In the genomic region with DNA sequence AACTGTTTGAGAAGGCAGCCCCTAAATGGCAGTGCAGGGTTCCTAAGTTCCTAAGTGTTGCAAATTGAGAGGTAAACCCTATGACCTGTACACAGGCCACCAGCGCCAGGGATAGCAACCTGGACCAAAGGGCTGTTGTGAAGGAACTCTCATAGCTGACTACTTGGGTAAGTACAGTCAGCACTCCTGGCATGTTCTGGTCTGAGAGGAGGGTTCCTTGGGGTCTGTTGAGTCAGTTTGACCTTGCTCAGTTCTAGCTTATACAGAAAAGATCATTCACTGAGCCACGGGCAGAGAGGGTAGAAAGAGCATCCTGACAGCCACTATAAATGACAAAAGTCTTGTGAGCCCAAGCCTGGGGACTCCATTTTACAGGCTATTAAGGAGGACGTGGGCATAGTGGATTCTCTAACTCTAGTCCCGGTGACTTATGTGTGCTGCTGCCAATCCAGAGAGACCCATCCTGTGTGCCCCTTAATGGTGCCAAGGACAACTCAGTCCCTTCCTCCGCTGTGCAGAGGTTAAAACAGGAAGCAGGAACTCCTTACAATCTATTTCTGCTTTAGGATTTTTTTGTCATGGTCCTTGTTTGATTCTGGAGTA, we compare ENCODE assay signal across 13 mouse cellular contexts.
DNase-seq lines count a peak whose midpoint lies in the region; ATAC-seq lines count a peak whose summit lies in the region.
"Had no signal": no experiment of that assay in that cellular context is flagged by ENCODE, and none has a peak within 500 bp of the region (broad histone marks: within the 10 kb centered on the region; RNA-seq: fewer than 3 reads in every experiment).

No protein-coding gene starts in this region.

- 24% methylated on average over 5 of the region's 5 CpGs for WGBS in forebrain, embryonic 15.5 days
- 18% methylated on average over 5 of the region's 5 CpGs for WGBS in midbrain, embryonic 12.5 days
- 23% methylated on average over 5 of the region's 5 CpGs for WGBS in heart, embryonic 10.5 days

- peak overlapping the region; percentile 65 for H3K4me2 ChIP-seq in forebrain, embryonic 15.5 days (replicated peaks)
- H3K4me2 ChIP-seq in midbrain, embryonic 12.5 days (replicated peaks): peak overlapping the region; percentile 68
- H3K4me2 ChIP-seq: limb, embryonic 12.5 days; lung, embryonic 15.5 days had no signal

- H3K36me3 ChIP-seq in forebrain, embryonic 15.5 days: no peaks in the 10 kb centered on the region
- H3K36me3 ChIP-seq in midbrain, embryonic 12.5 days: no peaks in the 10 kb centered on the region
- H3K36me3 ChIP-seq in heart, embryonic 10.5 days: no peaks in the 10 kb centered on the region
- H3K36me3 ChIP-seq: limb, embryonic 12.5 days; lung, embryonic 15.5 days had no signal

- intact Hi-C loops in left cerebral cortex, postnatal 25 days (cut with DNase I): loop anchor here (10.0 kb wide), 3 partner anchors 1452 to 1768 kb away; a partner anchor contains a TSS

- no peaks in the 10 kb centered on the region for H3K27me3 ChIP-seq in forebrain, embryonic 15.5 days
- H3K27me3 ChIP-seq in midbrain, embryonic 12.5 days: peaks cover 45% of the 10 kb centered on the region
- H3K27me3 ChIP-seq in heart, embryonic 10.5 days (ENCODE audit: insufficient read depth, poor library complexity, severe bottlenecking): peaks cover 74% of the 10 kb centered on the region

- H3K4me3 ChIP-seq in forebrain, embryonic 15.5 days: no peak overlapping the region
- H3K4me3 ChIP-seq in midbrain, embryonic 12.5 days: no peak overlapping the region
- no peak overlapping the region for H3K4me3 ChIP-seq in heart, embryonic 10.5 days
- H3K4me3 ChIP-seq: limb, embryonic 12.5 days; lung, embryonic 15.5 days had no signal

- H3K9me3 ChIP-seq in forebrain, embryonic 15.5 days: no peaks in the 10 kb centered on the region
- H3K9me3 ChIP-seq in midbrain, embryonic 12.5 days: no peaks in the 10 kb centered on the region
- H3K9me3 ChIP-seq in heart, embryonic 10.5 days: no peaks in the 10 kb centered on the region
- H3K9me3 ChIP-seq: limb, embryonic 12.5 days; lung, embryonic 15.5 days had no signal

- peaks cover 21% of the 10 kb centered on the region for H3K4me1 ChIP-seq in forebrain, embryonic 15.5 days
- peaks cover 8% of the 10 kb centered on the region for H3K4me1 ChIP-seq in midbrain, embryonic 12.5 days
- H3K4me1 ChIP-seq in heart, embryonic 10.5 days: peaks cover 4% of the 10 kb centered on the region; the same call in 1 of the 2 replicates

- DNase-seq in left cerebral cortex, postnatal 25 days (ENCODE audit: low spot score in 2 of 2): peak; percentile 13 to 19
- DNase-seq in left cerebral cortex, adult 8-10 months (ENCODE audit: low spot score in 2 of 2): no peak
- DNase-seq in heart, embryonic 10.5 days (ENCODE audit: low spot score): no peak
- DNase-seq in right cerebral cortex, adult 18-20 months: no peak
- no peak for DNase-seq in adrenal gland, postnatal 25 days
- no peak for DNase-seq in kidney, adult 8-10 months
- DNase-seq: gastrocnemius, postnatal 36 days; heart, postnatal 14 days; kidney, postnatal 4 days had no signal

- ATAC-seq in forebrain, embryonic 15.5 days (replicated peaks): no peak
- ATAC-seq in midbrain, embryonic 12.5 days (ENCODE audit: low FRiP score, low read depth): no peak

- H3K9ac ChIP-seq in forebrain, embryonic 15.5 days (replicated peaks): peak overlapping the region; percentile 100
- H3K9ac ChIP-seq in midbrain, embryonic 12.5 days (replicated peaks): no peak overlapping the region
- H3K9ac ChIP-seq: limb, embryonic 12.5 days; lung, embryonic 15.5 days had no signal

- peak overlapping the region; percentile 100 for H3K27ac ChIP-seq in forebrain, embryonic 15.5 days (replicated peaks)
- H3K27ac ChIP-seq in midbrain, embryonic 12.5 days (replicated peaks): no peak overlapping the region
- H3K27ac ChIP-seq in heart, embryonic 10.5 days: no peak overlapping the region
- H3K27ac ChIP-seq: limb, embryonic 12.5 days; lung, embryonic 15.5 days had no signal

Comparison
In these comparisons a context has a peak if more than half of its experiments do, and no peak if none do; other contexts are left out.
1. DNase-seq: peak in left cerebral cortex, postnatal 25 days (2 of 2); none in left cerebral cortex, adult 8-10 months (0 of 2), heart, embryonic 10.5 days (single experiment), right cerebral cortex, adult 18-20 months (single experiment), adrenal gland, postnatal 25 days (single experiment) and kidney, adult 8-10 months (0 of 2).